Mouse (Mus musculus): ENCODE data around the gene Filip1l. TPM values are rescaled to one million over a fixed set of nuclear protein-coding genes. Genes with fewer than 3 reads are reported as not detected.
A peak's percentile ranks its signal among the peaks of the same experiment; 100 is the strongest.

Filip1l gene
- polyA plus RNA-seq, 1 experiment from 2014 or later = 11.8 TPM

GRCm38 (mm10) chr16:57525476-57525875, 172.6 kb downstream of the Filip1l start:
- Histone ChIP-seq H3K9me3 (ENCODE audit: control insufficient read depth, low read length) (no peaks in the 10 kb centered on the region), H3K27me3 (ENCODE audit: control insufficient read depth, insufficient read depth, low read length) (no peaks in the 10 kb centered on the region), H3K4me3 (ENCODE audit: low read depth, low read length) (no peak overlapping the region), H3K4me1 (replicated peaks; ENCODE audit: control insufficient read depth, insufficient read depth, low read length) (0 out of 2 replicates have a peak, but pooled peaks cover 2% of the 10 kb centered on the region), H3K36me3 (ENCODE audit: control insufficient read depth, insufficient read depth, low read length) (no peaks in the 10 kb centered on the region), H3K9ac (ENCODE audit: low read depth, low read length) (no peak overlapping the region), H3K27ac (ENCODE audit: low read depth, low read length) (no peak overlapping the region), H3K4me2 (replicated peaks; ENCODE audit: low read depth, low read length) (no peak overlapping the region)
- 58% methylated on average over 4 of the region's 4 CpGs for WGBS
- ATAC-seq (ENCODE audit: low FRiP score) = 0 out of 2 replicates have a peak, but pooled peaks have one; percentile 25
- no peak for DNase-seq (ENCODE audit: low spot score)

DNA sequence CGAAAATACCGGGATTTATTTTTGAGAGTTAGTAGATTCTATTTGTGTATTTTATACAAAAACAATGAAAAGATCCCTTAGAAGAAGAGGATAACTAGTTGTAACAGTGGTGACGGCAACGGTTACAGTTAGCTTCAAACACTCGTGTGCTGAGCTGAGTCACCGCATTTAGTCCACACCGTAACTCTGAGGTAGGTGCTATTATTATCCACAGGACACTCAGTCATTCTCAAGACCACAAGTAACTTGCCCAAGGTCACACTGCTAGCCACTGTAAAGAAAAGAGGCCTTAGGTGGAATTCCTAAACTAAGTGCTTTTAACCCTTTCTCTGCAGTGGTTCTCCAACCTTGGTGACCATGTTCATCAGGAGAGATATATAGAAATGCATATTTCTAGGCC, 174.0 kb downstream of the Filip1l start:
- no peak overlapping the region for H3K4me2 ChIP-seq (replicated peaks; ENCODE audit: low read depth, low read length)
- H3K27me3 ChIP-seq (ENCODE audit: control insufficient read depth, insufficient read depth, low read length) = no peaks in the 10 kb centered on the region
- no peak overlapping the region for H3K9ac ChIP-seq (ENCODE audit: low read depth, low read length)
- no peaks in the 10 kb centered on the region for H3K36me3 ChIP-seq (ENCODE audit: control insufficient read depth, insufficient read depth, low read length)
- no peak overlapping the region for H3K4me3 ChIP-seq (ENCODE audit: low read depth, low read length)
- no peak overlapping the region for H3K27ac ChIP-seq (ENCODE audit: low read depth, low read length)
- ATAC-seq (ENCODE audit: low FRiP score) (no peak), DNase-seq (ENCODE audit: low spot score) (no peak)
- 0 out of 2 replicates have a peak, but pooled peaks cover 2% of the 10 kb centered on the region for H3K4me1 ChIP-seq (replicated peaks; ENCODE audit: control insufficient read depth, insufficient read depth, low read length)
- 91% methylated on average over 7 of the region's 7 CpGs for WGBS
- H3K9me3 ChIP-seq (ENCODE audit: control insufficient read depth, low read length) = no peaks in the 10 kb centered on the region

DNA sequence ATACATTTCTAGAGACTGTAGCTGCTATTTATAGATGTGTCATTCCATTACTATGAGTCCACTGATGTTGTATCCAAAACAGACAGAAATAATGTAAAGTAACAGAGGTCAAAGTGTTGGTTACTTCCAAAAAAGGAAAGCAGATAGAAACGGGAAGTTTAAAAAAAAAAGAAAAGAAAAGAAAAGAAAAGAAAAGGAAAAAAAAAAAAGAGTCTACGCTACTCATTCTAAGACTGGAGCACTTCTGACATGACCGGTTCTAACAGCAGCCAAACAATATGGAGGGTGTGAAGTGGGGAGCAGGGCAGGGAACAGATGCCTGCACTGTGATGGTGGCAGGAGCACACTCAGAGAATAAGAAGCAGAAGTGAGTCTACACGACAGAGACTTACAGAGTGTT, 175.6 kb downstream of the Filip1l start:
- WGBS = 76% methylated on average over 4 of the region's 4 CpGs
- DNase-seq (ENCODE audit: low spot score) (no peak), ATAC-seq (ENCODE audit: low FRiP score) (no peak)
- H3K9me3 ChIP-seq (ENCODE audit: control insufficient read depth, low read length) = no peaks in the 10 kb centered on the region
- no peak overlapping the region for H3K27ac ChIP-seq (ENCODE audit: low read depth, low read length)
- H3K4me3 ChIP-seq (ENCODE audit: low read depth, low read length) = no peak overlapping the region
- H3K9ac ChIP-seq (ENCODE audit: low read depth, low read length) = no peak overlapping the region
- no peaks in the 10 kb centered on the region for H3K36me3 ChIP-seq (ENCODE audit: control insufficient read depth, insufficient read depth, low read length)
- H3K4me1 ChIP-seq (replicated peaks; ENCODE audit: control insufficient read depth, insufficient read depth, low read length) = 0 out of 2 replicates have a peak, but pooled peaks cover 2% of the 10 kb centered on the region
- H3K27me3 ChIP-seq (ENCODE audit: control insufficient read depth, insufficient read depth, low read length) = no peaks in the 10 kb centered on the region
- no peak overlapping the region for H3K4me2 ChIP-seq (replicated peaks; ENCODE audit: low read depth, low read length)

GRCm38 (mm10) chr16:57530547-57530946, 177.7 kb downstream of the Filip1l start:
- Histone ChIP-seq H3K27ac (ENCODE audit: low read depth, low read length) (no peak overlapping the region), H3K27me3 (ENCODE audit: control insufficient read depth, insufficient read depth, low read length) (no peaks in the 10 kb centered on the region), H3K36me3 (ENCODE audit: control insufficient read depth, insufficient read depth, low read length) (no peaks in the 10 kb centered on the region), H3K9ac (ENCODE audit: low read depth, low read length) (no peak overlapping the region), H3K4me3 (ENCODE audit: low read depth, low read length) (no peak overlapping the region), H3K9me3 (ENCODE audit: control insufficient read depth, low read length) (no peaks in the 10 kb centered on the region), H3K4me2 (replicated peaks; ENCODE audit: low read depth, low read length) (no peak overlapping the region), H3K4me1 (replicated peaks; ENCODE audit: control insufficient read depth, insufficient read depth, low read length) (0 out of 2 replicates have a peak, but pooled peaks cover 1% of the 10 kb centered on the region)
- no peak for ATAC-seq (ENCODE audit: low FRiP score)
- DNase-seq (ENCODE audit: low spot score) = no peak
- 84% methylated on average over 4 of the region's 4 CpGs for WGBS

DNA sequence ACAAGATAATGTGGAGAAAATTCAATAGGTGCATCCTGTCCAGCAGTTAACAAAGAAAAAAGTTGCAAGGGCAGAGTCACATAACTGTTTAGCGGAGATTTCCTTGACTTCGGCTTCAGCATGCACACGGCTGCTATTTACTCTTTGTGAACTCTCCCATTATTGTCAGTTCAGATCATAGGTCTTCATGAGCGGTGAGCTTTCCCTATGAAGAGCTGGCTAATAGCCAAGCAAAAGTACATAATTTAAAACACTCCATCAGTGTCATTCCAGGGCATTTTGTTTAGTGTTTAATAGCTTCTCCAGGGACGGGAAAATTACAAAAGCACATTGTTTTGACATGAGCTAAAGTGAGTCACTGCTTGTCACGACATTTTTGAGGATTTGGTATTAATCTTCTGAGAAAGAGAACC, 179.2 kb downstream of the Filip1l start:
- peak; percentile 14 for DNase-seq (ENCODE audit: low spot score)
- ATAC-seq (ENCODE audit: low FRiP score) = 0 out of 2 replicates have a peak, but pooled peaks have one; percentile 51
- Histone ChIP-seq H3K27ac (ENCODE audit: low read depth, low read length) (no peak overlapping the region), H3K27me3 (ENCODE audit: control insufficient read depth, insufficient read depth, low read length) (no peaks in the 10 kb centered on the region), H3K4me1 (replicated peaks; ENCODE audit: control insufficient read depth, insufficient read depth, low read length) (no peaks in the 10 kb centered on the region), H3K4me2 (replicated peaks; ENCODE audit: low read depth, low read length) (no peak overlapping the region), H3K9me3 (ENCODE audit: control insufficient read depth, low read length) (no peaks in the 10 kb centered on the region), H3K9ac (ENCODE audit: low read depth, low read length) (no peak overlapping the region), H3K4me3 (ENCODE audit: low read depth, low read length) (no peak overlapping the region), H3K36me3 (ENCODE audit: control insufficient read depth, insufficient read depth, low read length) (no peaks in the 10 kb centered on the region)
- WGBS = 29% methylated on average over 6 of the region's 6 CpGs

DNA sequence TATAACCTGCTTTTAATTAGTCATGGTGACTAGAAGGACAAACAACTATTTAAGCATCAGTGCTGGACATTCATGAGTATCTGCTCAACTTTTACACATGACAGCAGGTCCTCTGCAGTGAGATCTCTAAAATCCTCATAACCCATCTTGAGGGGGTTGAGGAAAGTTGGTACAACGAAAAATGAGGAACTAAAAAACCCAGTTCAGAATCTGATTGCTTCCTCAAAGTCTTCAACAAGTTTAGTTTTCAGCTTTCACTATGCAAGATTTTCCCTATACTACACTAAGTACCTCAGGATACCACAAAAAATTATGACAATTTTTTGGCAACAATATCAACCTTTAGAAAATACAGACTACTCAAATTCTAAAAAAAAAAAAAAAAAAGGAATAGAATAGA, 181.5 kb downstream of the Filip1l start:
- 89% methylated on average over 1 of the region's 1 CpGs for WGBS
- ATAC-seq (ENCODE audit: low FRiP score) = no peak
- Histone ChIP-seq H3K27me3 (ENCODE audit: control insufficient read depth, insufficient read depth, low read length) (no peaks in the 10 kb centered on the region), H3K4me2 (replicated peaks; ENCODE audit: low read depth, low read length) (no peak overlapping the region), H3K9me3 (ENCODE audit: control insufficient read depth, low read length) (no peaks in the 10 kb centered on the region), H3K36me3 (ENCODE audit: control insufficient read depth, insufficient read depth, low read length) (no peaks in the 10 kb centered on the region), H3K4me3 (ENCODE audit: low read depth, low read length) (no peak overlapping the region), H3K4me1 (replicated peaks; ENCODE audit: control insufficient read depth, insufficient read depth, low read length) (no peaks in the 10 kb centered on the region), H3K9ac (ENCODE audit: low read depth, low read length) (no peak overlapping the region), H3K27ac (ENCODE audit: low read depth, low read length) (no peak overlapping the region)
- DNase-seq (ENCODE audit: low spot score) = no peak

- no peak overlapping the region for H3K9ac ChIP-seq (ENCODE audit: low read depth, low read length)
- no peak overlapping the region for H3K4me2 ChIP-seq (replicated peaks; ENCODE audit: low read depth, low read length)
- H3K9me3 ChIP-seq (ENCODE audit: control insufficient read depth, low read length) = no peaks in the 10 kb centered on the region
- no peak for DNase-seq (ENCODE audit: low spot score)
- no peaks in the 10 kb centered on the region for H3K36me3 ChIP-seq (ENCODE audit: control insufficient read depth, insufficient read depth, low read length)
- no peaks in the 10 kb centered on the region for H3K4me1 ChIP-seq (replicated peaks; ENCODE audit: control insufficient read depth, insufficient read depth, low read length)
- no peak overlapping the region for H3K4me3 ChIP-seq (ENCODE audit: low read depth, low read length)
- no peak for ATAC-seq (ENCODE audit: low FRiP score)
- WGBS = 86% methylated on average over 1 of the region's 1 CpGs
- no peak overlapping the region for H3K27ac ChIP-seq (ENCODE audit: low read depth, low read length)
- no peaks in the 10 kb centered on the region for H3K27me3 ChIP-seq (ENCODE audit: control insufficient read depth, insufficient read depth, low read length)
Measured at GRCm38 (mm10) chr16:57534811-57535210, 181.9 kb downstream of the Filip1l start.

DNA sequence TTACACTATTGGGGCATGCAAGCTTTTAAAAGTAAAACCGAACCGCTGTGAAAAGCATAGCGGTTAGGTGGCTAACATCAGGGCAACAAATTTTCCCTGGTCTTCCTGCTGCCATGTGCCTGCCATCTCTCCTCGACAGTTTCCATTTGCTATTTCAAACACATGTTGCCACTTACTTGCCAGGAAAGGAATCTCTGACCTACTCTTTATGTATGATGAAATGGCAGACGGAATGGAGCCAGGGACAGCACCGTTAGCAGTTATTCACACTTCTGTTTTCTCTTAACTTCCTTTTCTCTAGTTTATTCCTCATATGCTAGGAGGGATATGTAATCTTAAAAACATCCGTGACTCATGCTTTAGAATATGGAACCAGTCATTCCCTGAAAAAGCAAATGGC, 183.6 kb downstream of the Filip1l start:
- DNase-seq (ENCODE audit: low spot score) (no peak), ATAC-seq (ENCODE audit: low FRiP score) (no peak)
- Histone ChIP-seq H3K4me3 (ENCODE audit: low read depth, low read length) (no peak overlapping the region), H3K4me1 (replicated peaks; ENCODE audit: control insufficient read depth, insufficient read depth, low read length) (no peaks in the 10 kb centered on the region), H3K9ac (ENCODE audit: low read depth, low read length) (no peak overlapping the region), H3K9me3 (ENCODE audit: control insufficient read depth, low read length) (no peaks in the 10 kb centered on the region), H3K27me3 (ENCODE audit: control insufficient read depth, insufficient read depth, low read length) (no peaks in the 10 kb centered on the region), H3K27ac (ENCODE audit: low read depth, low read length) (no peak overlapping the region), H3K36me3 (ENCODE audit: control insufficient read depth, insufficient read depth, low read length) (no peaks in the 10 kb centered on the region), H3K4me2 (replicated peaks; ENCODE audit: low read depth, low read length) (no peak overlapping the region)
- WGBS = 92% methylated on average over 7 of the region's 7 CpGs

DNA sequence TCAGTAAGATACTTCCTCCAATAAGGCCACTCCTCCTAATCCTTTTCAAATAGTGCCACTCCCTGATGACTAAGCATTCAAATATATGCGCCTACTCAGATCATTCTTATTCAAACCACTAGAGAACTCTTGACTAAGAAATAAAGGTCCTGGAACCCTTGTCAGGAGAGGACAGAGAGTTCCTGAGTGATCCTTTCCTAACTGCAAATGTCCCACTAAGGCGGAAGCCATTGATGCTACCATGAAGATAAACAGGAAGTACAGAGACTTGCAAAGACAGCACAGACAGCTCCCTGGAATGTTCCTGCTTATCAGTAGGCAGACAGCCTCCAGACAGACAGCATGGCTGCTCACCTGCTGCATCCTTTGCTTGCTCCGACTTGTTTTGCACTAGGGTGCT, 190.3 kb downstream of the Filip1l start:
- H3K27me3 ChIP-seq (ENCODE audit: control insufficient read depth, insufficient read depth, low read length) = no peaks in the 10 kb centered on the region
- no peak overlapping the region for H3K4me3 ChIP-seq (ENCODE audit: low read depth, low read length)
- no peak for DNase-seq (ENCODE audit: low spot score)
- no peak overlapping the region for H3K9ac ChIP-seq (ENCODE audit: low read depth, low read length)
- H3K36me3 ChIP-seq (ENCODE audit: control insufficient read depth, insufficient read depth, low read length) = no peaks in the 10 kb centered on the region
- ATAC-seq (ENCODE audit: low FRiP score) = no peak
- H3K4me1 ChIP-seq (replicated peaks; ENCODE audit: control insufficient read depth, insufficient read depth, low read length) = no peaks in the 10 kb centered on the region
- no peaks in the 10 kb centered on the region for H3K9me3 ChIP-seq (ENCODE audit: control insufficient read depth, low read length)
- WGBS = 94% methylated on average over 3 of the region's 3 CpGs
- H3K4me2 ChIP-seq (replicated peaks; ENCODE audit: low read depth, low read length) = no peak overlapping the region
- no peak overlapping the region for H3K27ac ChIP-seq (ENCODE audit: low read depth, low read length)
